Mouse (Mus musculus) bone marrow, adult 2 months (tissue): Measurements from ENCODE around the gene Dus3l.

ENCODE experiments used
- CTCF ChIP-seq: fragments of 200-500 bp; IDR thresholded peaks from 2 replicates; pipeline ENCODE4 v1.5.1; 2011; ENCODE audit warnings: low read length, control low read depth; ENCODE audit not compliant: control insufficient read depth, insufficient read depth
- POLR2A ChIP-seq: fragments of 200-500 bp; IDR thresholded peaks from 2 replicates; pipeline ENCODE4 v1.6.1; 2011; ENCODE audit warnings: low read depth, mild to moderate bottlenecking, control low read depth, low read length, borderline replicate concordance; ENCODE audit not compliant: control insufficient read depth

DNA sequence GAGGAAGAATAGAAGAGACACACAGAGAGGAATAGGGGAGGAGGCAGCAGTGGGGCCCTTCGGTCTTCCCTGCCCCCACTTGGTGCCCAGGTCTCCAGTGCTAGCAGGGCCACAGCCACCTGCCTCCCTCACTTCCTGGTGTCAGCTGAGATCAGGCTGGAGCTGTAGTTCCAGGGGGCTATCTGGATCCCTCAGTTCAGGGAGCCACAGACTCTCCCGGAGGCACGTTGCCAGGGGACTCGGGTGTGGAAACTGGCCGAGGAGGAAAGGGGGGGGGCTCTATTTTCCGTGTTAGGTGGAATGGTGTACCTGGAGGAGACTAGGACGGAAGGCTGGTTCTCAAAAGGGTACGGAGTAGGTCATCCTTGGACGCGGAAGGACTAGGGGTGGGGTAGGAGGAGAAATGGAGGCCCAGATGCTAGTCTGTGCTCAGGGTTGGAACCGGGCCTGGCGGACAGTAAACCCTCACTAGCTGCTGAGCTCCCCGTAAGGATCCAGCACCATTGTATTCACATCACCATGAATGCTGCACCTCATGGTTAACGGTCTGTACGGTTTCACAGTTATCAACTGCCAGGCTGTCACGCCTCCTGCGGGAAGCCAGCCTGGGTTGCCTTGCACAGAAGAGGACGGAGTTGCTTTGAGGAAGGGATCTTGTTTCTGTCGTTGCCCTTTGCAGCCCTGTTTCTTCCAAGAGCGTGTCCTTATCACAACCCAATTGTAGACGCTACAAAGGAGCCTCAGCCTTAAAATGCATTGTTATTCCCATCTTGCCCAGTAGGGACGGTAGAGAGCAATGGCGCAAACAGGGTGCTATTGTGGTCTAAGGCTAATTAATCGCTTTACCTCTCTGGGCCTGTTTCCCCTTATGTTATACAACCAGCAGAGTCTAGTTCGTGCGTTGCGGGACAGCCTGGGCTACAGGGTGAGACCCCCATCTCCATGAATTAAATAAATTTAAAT lies 1.5 kb upstream of the Dus3l start:
- TF ChIP-seq POLR2A (no peak), CTCF (peak; percentile 71)
